Mouse (Mus musculus) CH12.LX (cell line): ENCODE measurements at regions not wholly inside any gene's neighbourhood (a gene's known extent, or its start where the extent isn't known, plus 50 kb on each side); places are given as distances from the start of the nearest gene placed in this dataset.

ENCODE experiments used
- DNase-seq: peaks from one replicate; pipeline ENCODE4 v3.0.0-alpha.2; 2013; ENCODE audit errors: extremely low read depth
- H3K27ac ChIP-seq: 2 replicates; pipeline ENCODE4 v1.5.1; 2012; ENCODE audit warnings: low read depth, mild to moderate bottlenecking, control low read depth, moderate library complexity; ENCODE audit not compliant: insufficient read depth
- H3K27me3 ChIP-seq: replicated peaks from 2 replicates; pipeline ENCODE3; 2012; ENCODE audit warnings: inconsistent platforms
- H3K36me3 ChIP-seq, 2 experiments: replicated peaks in 1 of 2; 2 replicates each; pipeline versions ENCODE3 to v1.6.1; 2012; ENCODE audit warnings: inconsistent platforms in 1 of 2, low read length in 1 of 2, mild to moderate bottlenecking in 1 of 2, mixed read lengths in 1 of 2, moderate library complexity in 1 of 2; ENCODE audit not compliant: control insufficient read depth in 1 of 2, insufficient read depth in 1 of 2
- H3K4me1 ChIP-seq, 2 experiments: 2 replicates each; pipeline ENCODE4 v1.6.1; 2012; ENCODE audit warnings: inconsistent platforms in 1 of 2, moderate library complexity in 1 of 2; ENCODE audit not compliant: insufficient read depth in 2 of 2, control insufficient read depth in 1 of 2
- H3K4me2 ChIP-seq: 2 replicates; pipeline ENCODE4 v1.6.1; 2012; ENCODE audit warnings: low read depth, mild to moderate bottlenecking, control low read depth; ENCODE audit not compliant: poor library complexity, insufficient read depth, severe bottlenecking
- H3K4me3 ChIP-seq, 3 experiments: fragments of 150-350 bp in 1 of 3; sonication (generic) in 1 of 3; replicated peaks in 1 of 3; 2 replicates each; pipeline versions ENCODE3 to v1.5.1; 2011 to 2012; ENCODE audit warnings: low read depth in 2 of 3, low read length in 2 of 3, mild to moderate bottlenecking in 2 of 3, moderate library complexity in 2 of 3, control low read depth in 1 of 3, improper control_type of control experiment in 1 of 3, inconsistent platforms in 1 of 3, mixed read lengths in 1 of 3; ENCODE audit not compliant: poor library complexity in 1 of 3
- H3K79me2 ChIP-seq: replicated peaks from 2 replicates; pipeline ENCODE4 v1.6.1; 2012; ENCODE audit warnings: mild to moderate bottlenecking, moderate library complexity; ENCODE audit not compliant: control insufficient read depth, poor library complexity, insufficient read depth, severe bottlenecking; ENCODE audit errors: extremely low read depth
- H3K9ac ChIP-seq: 2 replicates; pipeline ENCODE4 v1.6.1; 2012; ENCODE audit warnings: low read depth, mild to moderate bottlenecking, control low read depth, moderate library complexity; ENCODE audit not compliant: insufficient read depth
- H3K9me3 ChIP-seq: replicated peaks from 2 replicates; pipeline ENCODE3; 2012; ENCODE audit warnings: low read length, inconsistent platforms, mixed read lengths
- CHD2 ChIP-seq: IDR thresholded peaks from 2 replicates; pipeline ENCODE4 v1.6.1; 2011; ENCODE audit warnings: low read length, improper control_type of control experiment
- CTCF ChIP-seq, 2 experiments: IDR thresholded peaks in 1 of 2; conservative IDR thresholded peaks in 1 of 2; 2 replicates each; pipeline ENCODE4 v1.5.1; 2011 to 2012; ENCODE audit warnings: low read depth in 2 of 2, low read length in 2 of 2, improper control_type of control experiment in 1 of 2, inconsistent platforms in 1 of 2, mild to moderate bottlenecking in 1 of 2, moderate library complexity in 1 of 2
- E2F4 ChIP-seq: IDR thresholded peaks from 2 replicates; pipeline ENCODE4 v1.6.1; 2011; ENCODE audit warnings: low read depth, low read length, improper control_type of control experiment; ENCODE audit not compliant: insufficient replicate concordance
- ELF1 ChIP-seq: IDR thresholded peaks from 2 replicates; pipeline ENCODE4 v1.6.1; 2014; ENCODE audit warnings: low read depth, mild to moderate bottlenecking, inconsistent platforms, low read length, improper control_type of control experiment
- EP300 ChIP-seq: IDR thresholded peaks from 2 replicates; pipeline ENCODE4 v1.6.1; 2011; ENCODE audit warnings: low read length, improper control_type of control experiment
- ETS1 ChIP-seq: conservative IDR thresholded peaks from 2 replicates; pipeline ENCODE4 v1.6.1; 2012; ENCODE audit warnings: low read depth, mild to moderate bottlenecking, inconsistent platforms, low read length, improper control_type of control experiment, moderate library complexity
- GABPA ChIP-seq: IDR thresholded peaks from 2 replicates; pipeline ENCODE4 v1.6.1; 2012; ENCODE audit warnings: low read depth, low read length, improper control_type of control experiment, inconsistent platforms; ENCODE audit not compliant: insufficient replicate concordance
- HCFC1 ChIP-seq: IDR thresholded peaks from 2 replicates; pipeline ENCODE4 v1.6.1; 2012; ENCODE audit warnings: low read depth, mild to moderate bottlenecking, inconsistent platforms, low read length, improper control_type of control experiment
- IRF4 ChIP-seq: IDR thresholded peaks from 2 replicates; pipeline ENCODE4 v1.6.1; 2014; ENCODE audit warnings: low read depth, mild to moderate bottlenecking, inconsistent platforms, low read length, improper control_type of control experiment
- JUN ChIP-seq: IDR thresholded peaks from 2 replicates; pipeline ENCODE4 v1.6.1; 2011; ENCODE audit warnings: low read depth, mild to moderate bottlenecking, low read length, improper control_type of control experiment, moderate library complexity; ENCODE audit not compliant: insufficient read depth
- KAT2A ChIP-seq: IDR thresholded peaks from 2 replicates; pipeline ENCODE4 v1.6.1; 2012; ENCODE audit warnings: low read length, improper control_type of control experiment, inconsistent platforms; ENCODE audit not compliant: insufficient replicate concordance
- MAX ChIP-seq: IDR thresholded peaks from 2 replicates; pipeline ENCODE4 v1.6.1; 2011; ENCODE audit warnings: low read length, improper control_type of control experiment
- MEF2A ChIP-seq: IDR thresholded peaks from 2 replicates; pipeline ENCODE4 v1.6.1; 2014; ENCODE audit warnings: low read depth, mild to moderate bottlenecking, inconsistent platforms, low read length, improper control_type of control experiment, borderline replicate concordance
- MYC ChIP-seq: IDR thresholded peaks from 2 replicates; pipeline ENCODE4 v1.6.1; 2011; ENCODE audit warnings: low read depth, mild to moderate bottlenecking, improper control_type of control experiment, low read length
- NELFE ChIP-seq: IDR thresholded peaks from 2 replicates; pipeline ENCODE4 v1.6.1; 2011; ENCODE audit warnings: low read depth, low read length, improper control_type of control experiment
- NRF1 ChIP-seq: IDR thresholded peaks from 2 replicates; pipeline ENCODE4 v1.6.1; 2014; ENCODE audit warnings: low read depth, mild to moderate bottlenecking, inconsistent platforms, low read length, improper control_type of control experiment, moderate library complexity
- PAX5 ChIP-seq: IDR thresholded peaks from 2 replicates; pipeline ENCODE4 v1.6.1; 2012; ENCODE audit warnings: low read length, inconsistent platforms, mixed read lengths
- POLR2A ChIP-seq: IDR thresholded peaks from 2 replicates; pipeline ENCODE4 v1.6.1; 2011; ENCODE audit warnings: low read depth, mild to moderate bottlenecking, improper control_type of control experiment, low read length
- POLR2AphosphoS2 ChIP-seq: IDR thresholded peaks from 2 replicates; pipeline ENCODE4 v1.6.1; 2011; ENCODE audit warnings: low read depth, low read length, improper control_type of control experiment
- RAD21 ChIP-seq: IDR thresholded peaks from 2 replicates; pipeline ENCODE4 v1.6.1; 2011; ENCODE audit warnings: low read depth, mild to moderate bottlenecking, low read length, improper control_type of control experiment, moderate library complexity
- RCOR1 ChIP-seq: conservative IDR thresholded peaks from 2 replicates; pipeline ENCODE4 v1.6.1; 2012; ENCODE audit warnings: low read depth, mild to moderate bottlenecking, inconsistent platforms, low read length, improper control_type of control experiment
- SIN3A ChIP-seq: IDR thresholded peaks from 2 replicates; pipeline ENCODE4 v1.6.1; 2012; ENCODE audit warnings: low read length, improper control_type of control experiment, inconsistent platforms
- SMC3 ChIP-seq: IDR thresholded peaks from 2 replicates; pipeline ENCODE4 v1.6.1; 2011; ENCODE audit warnings: low read depth, low read length, improper control_type of control experiment
- TBP ChIP-seq: conservative IDR thresholded peaks from 2 replicates; pipeline ENCODE4 v1.6.1; 2011; ENCODE audit warnings: low read depth, low read length, improper control_type of control experiment
- TCF12 ChIP-seq: IDR thresholded peaks from 2 replicates; pipeline ENCODE4 v1.6.1; 2014; ENCODE audit warnings: low read depth, mild to moderate bottlenecking, inconsistent platforms, low read length, improper control_type of control experiment
- USF2 ChIP-seq: conservative IDR thresholded peaks from 2 replicates; pipeline ENCODE4 v1.6.1; 2011; ENCODE audit warnings: low read depth, low read length, improper control_type of control experiment
- ZC3H11A ChIP-seq: IDR thresholded peaks from 2 replicates; pipeline ENCODE4 v1.6.1; 2012; ENCODE audit warnings: low read depth, mild to moderate bottlenecking, inconsistent platforms, low read length, improper control_type of control experiment
- ZKSCAN1 ChIP-seq: IDR thresholded peaks from 2 replicates; pipeline ENCODE4 v1.6.1; 2012; ENCODE audit warnings: low read depth, inconsistent platforms, low read length, improper control_type of control experiment, borderline replicate concordance
- ZMIZ1 ChIP-seq: IDR thresholded peaks from 2 replicates; pipeline ENCODE4 v1.6.1; 2012; ENCODE audit warnings: low read depth, mild to moderate bottlenecking, inconsistent platforms, low read length, improper control_type of control experiment
- dilution Hi-C: fragments of 300-500 bp; cut with MboI; formaldehyde crosslinking; loops from 2 replicates; pipeline ENCODE4 v1.14.3; 2020; ENCODE audit warnings: low sequenced_read_pairs; ENCODE audit not compliant: extremely low pct_unique_long_range_greater_than_20kb, extremely low pct_ligation_motif_present
- in situ Hi-C: fragments of 300-500 bp; cut with MboI; formaldehyde crosslinking; loops from 3 replicates; pipeline ENCODE4 v1.14.3; 2019; ENCODE audit warnings: low sequenced_read_pairs, low pct_ligation_motif_present, low pct_unique_long_range_greater_than_20kb, mixed read lengths

- no peak for DNase-seq
- TF ChIP-seq HCFC1 (no peak), NELFE (no peak), ETS1 (no peak), KAT2A (no peak), MAX (no peak), E2F4 (no peak), SMC3 (no peak), PAX5 (no peak), MEF2A (no peak), POLR2AphosphoS2 (no peak), RAD21 (no peak), ZKSCAN1 (no peak), TCF12 (no peak), IRF4 (no peak), NRF1 (no peak), ZC3H11A (no peak), RCOR1 (no peak), ZMIZ1 (no peak)
- Histone ChIP-seq H3K4me1 (no peaks in the 10 kb centered on the region), H3K9me3 (peaks cover 54% of the 10 kb centered on the region), H3K36me3 (no peaks in the 10 kb centered on the region), H3K79me2 (no peaks in the 10 kb centered on the region), H3K4me3 (no peak overlapping the region), H3K27me3 (no peaks in the 10 kb centered on the region), H3K27ac (no peak overlapping the region), H3K9ac (no peak overlapping the region), H3K4me2 (no peak overlapping the region)
- in situ Hi-C loops (no loop called here), dilution Hi-C loops (no loop called here)
Measured at GRCm38 (mm10) chr10:70799191-70799742, 143.5 kb upstream of the Phyhipl start.

- Histone ChIP-seq H3K79me2 (no peaks in the 10 kb centered on the region), H3K4me1 (no peaks in the 10 kb centered on the region), H3K4me2 (no peak overlapping the region), H3K27ac (no peak overlapping the region), H3K36me3 (no peaks in the 10 kb centered on the region), H3K4me3 (no peak overlapping the region), H3K27me3 (no peaks in the 10 kb centered on the region), H3K9ac (no peak overlapping the region)
- DNase-seq, result no peak
- dilution Hi-C loops (no loop called here), in situ Hi-C loops (no loop called here)
- TF ChIP-seq KAT2A, result no peak
- no peak for TF ChIP-seq POLR2A
- no peak for TF ChIP-seq ELF1
- TF ChIP-seq GABPA, result no peak
- no peak for TF ChIP-seq MEF2A
- no peak for TF ChIP-seq ZC3H11A
- TF ChIP-seq TBP, result no peak
- TF ChIP-seq CHD2, result no peak
- no peak for TF ChIP-seq TCF12
- TF ChIP-seq SMC3, result no peak
- no peak for TF ChIP-seq CTCF (conservative IDR thresholded peaks at IDR 0.05 in 1 of 2, IDR thresholded peaks at IDR 0.05 in 1 of 2; ENCODE audit: low read depth in 2 of 2, low read length in 2 of 2)
- TF ChIP-seq SIN3A, result no peak
- TF ChIP-seq EP300, result no peak
- TF ChIP-seq PAX5, result no peak
- TF ChIP-seq NRF1, result no peak
- TF ChIP-seq IRF4, result no peak
- no peak for TF ChIP-seq USF2
- no peak for TF ChIP-seq JUN
- TF ChIP-seq ETS1, result no peak
- no peak for TF ChIP-seq MYC
- TF ChIP-seq, all 38 proteins: peak for 0
- peaks cover 30% of the 10 kb centered on the region for H3K9me3 ChIP-seq
Measured at GRCm38 (mm10) chr10:70788814-70789452, 133.2 kb upstream of the Phyhipl start.
